Mouse (Mus musculus) heart, embryonic 15.5 days (tissue): Measurements from ENCODE around the gene Slc29a1. TPM values are rescaled to one million over a fixed set of nuclear protein-coding genes. Genes with fewer than 3 reads are reported as not detected.

Experiments used
- ATAC-seq: fragments of 200-750 bp; cut with Nextera tagmentation; replicated peaks from 2 replicates; pipeline ENCODE4 v1.8.0; 2017; ENCODE audit warnings: low read depth, moderate TSS enrichment; ENCODE audit not compliant: insufficient number of reproducible peaks, insufficient read depth, low FRiP score
- H3K27ac ChIP-seq: fragments of 300-500 bp; sonication (generic); 2 replicates; pipeline ENCODE4 v1.5.1; 2015; ENCODE audit warnings: mild to moderate bottlenecking, inconsistent platforms
- H3K27me3 ChIP-seq: fragments of 300-500 bp; sonication (generic); 2 replicates; pipeline ENCODE4 v1.6.1; 2015; ENCODE audit warnings: inconsistent platforms
- H3K36me3 ChIP-seq: fragments of 300-500 bp; sonication (generic); 2 replicates; pipeline ENCODE4 v1.6.1; 2015; ENCODE audit warnings: mild to moderate bottlenecking, inconsistent platforms
- H3K4me1 ChIP-seq: fragments of 300-500 bp; sonication (generic); replicated peaks from 2 replicates; pipeline ENCODE4 v1.6.1; 2015; ENCODE audit warnings: inconsistent platforms
- H3K4me2 ChIP-seq: fragments of 300-500 bp; sonication (generic); 2 replicates; pipeline ENCODE4 v1.6.1; 2015; ENCODE audit warnings: inconsistent platforms, mild to moderate bottlenecking, moderate library complexity
- H3K4me3 ChIP-seq: fragments of 300-500 bp; sonication (generic); 2 replicates; pipeline ENCODE4 v1.5.1; 2015; ENCODE audit warnings: mild to moderate bottlenecking, inconsistent platforms
- H3K9ac ChIP-seq: fragments of 300-500 bp; sonication (generic); 2 replicates; pipeline ENCODE4 v1.6.1; 2015; ENCODE audit warnings: mild to moderate bottlenecking, inconsistent platforms
- H3K9me3 ChIP-seq: fragments of 300-500 bp; sonication (generic); replicated peaks from 2 replicates; pipeline ENCODE4 v1.6.1; 2016; ENCODE audit warnings: inconsistent platforms
- WGBS: fragments of 180-500 bp; shearing (Covaris S2); methylation state at CpG from one replicate; pipeline ENCODE4 v1.1.7; 2015; ENCODE audit warnings: mixed read lengths; 5-methylcytosine and 5-hydroxymethylcytosine counted together
- polyA plus RNA-seq: library from polyadenylated mRNA; unstranded; fragments of >200 nt; fragmentation: Nextera tagmentation; extraction: Ambion mirVana; gene quantifications from 2 replicates; pipeline ENCODE4 v1.2.1, GENCODE M21; 2015

Gene Slc29a1
- polyA plus RNA-seq, 1 experiment from 2014 or later = 90.9 TPM

- Histone ChIP-seq H3K9me3 (no peaks in the 10 kb centered on the region), H3K4me1 (peaks cover 48% of the 10 kb centered on the region), H3K36me3 (no peaks in the 10 kb centered on the region), H3K9ac (no peak overlapping the region), H3K4me3 (no peak overlapping the region), H3K27me3 (no peaks in the 10 kb centered on the region), H3K27ac (no peak overlapping the region), H3K4me2 (no peak overlapping the region)
- no peak for ATAC-seq
- 85% methylated on average over 4 of the region's 4 CpGs for WGBS
Observed at GRCm38 (mm10) chr17:45579554-45579953, 19.9 kb downstream of the Slc29a1 start.

DNA sequence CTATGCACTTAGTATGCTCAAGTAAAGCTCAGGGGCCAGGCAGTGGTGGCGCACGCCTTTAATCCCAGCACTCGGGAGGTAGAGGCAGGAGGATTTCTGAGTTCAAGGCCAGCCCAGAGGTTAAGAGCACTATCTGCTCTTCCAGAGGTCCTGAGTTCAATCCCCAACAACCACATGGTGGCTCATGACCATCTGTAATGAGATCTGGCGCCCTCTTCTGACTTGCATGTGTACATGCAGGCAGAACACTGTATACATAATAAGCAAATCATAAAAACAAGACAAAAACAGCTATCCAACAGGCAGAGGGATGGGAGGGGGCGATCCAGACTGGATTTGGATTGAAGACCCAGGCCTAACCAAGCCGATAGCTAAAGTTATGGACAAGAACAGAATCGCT, 20.6 kb downstream of the Slc29a1 start:
- 77% methylated on average over 7 of the region's 7 CpGs for WGBS
- no peak overlapping the region for H3K4me3 ChIP-seq
- no peaks in the 10 kb centered on the region for H3K36me3 ChIP-seq
- no peak overlapping the region for H3K9ac ChIP-seq
- peaks cover 44% of the 10 kb centered on the region for H3K4me1 ChIP-seq
- H3K4me2 ChIP-seq = no peak overlapping the region
- ATAC-seq = no peak
- H3K27me3 ChIP-seq = no peaks in the 10 kb centered on the region
- peak overlapping the region; percentile 70 for H3K27ac ChIP-seq
- no peaks in the 10 kb centered on the region for H3K9me3 ChIP-seq

DNA sequence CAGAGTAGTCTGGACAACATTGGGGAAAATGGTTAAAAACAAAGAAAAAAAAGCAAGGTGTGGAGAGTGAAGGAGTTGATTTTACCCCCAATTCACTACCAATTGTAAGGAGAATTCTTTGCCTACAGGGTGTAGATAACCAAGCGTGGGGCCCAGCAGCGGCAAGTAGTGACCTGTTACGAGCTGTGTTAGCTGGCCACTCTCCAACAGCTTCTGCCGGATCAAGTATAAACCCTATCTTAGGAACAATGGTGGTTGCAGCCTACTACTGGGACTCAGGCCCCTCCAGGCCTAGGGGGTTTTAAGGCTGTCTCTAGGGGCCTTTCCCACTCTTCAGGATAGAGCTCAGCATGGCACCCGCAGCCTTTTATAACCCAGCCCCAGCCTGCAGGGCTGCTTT, 21.2 kb downstream of the Slc29a1 start:
- no peak overlapping the region for H3K4me2 ChIP-seq

DNA sequence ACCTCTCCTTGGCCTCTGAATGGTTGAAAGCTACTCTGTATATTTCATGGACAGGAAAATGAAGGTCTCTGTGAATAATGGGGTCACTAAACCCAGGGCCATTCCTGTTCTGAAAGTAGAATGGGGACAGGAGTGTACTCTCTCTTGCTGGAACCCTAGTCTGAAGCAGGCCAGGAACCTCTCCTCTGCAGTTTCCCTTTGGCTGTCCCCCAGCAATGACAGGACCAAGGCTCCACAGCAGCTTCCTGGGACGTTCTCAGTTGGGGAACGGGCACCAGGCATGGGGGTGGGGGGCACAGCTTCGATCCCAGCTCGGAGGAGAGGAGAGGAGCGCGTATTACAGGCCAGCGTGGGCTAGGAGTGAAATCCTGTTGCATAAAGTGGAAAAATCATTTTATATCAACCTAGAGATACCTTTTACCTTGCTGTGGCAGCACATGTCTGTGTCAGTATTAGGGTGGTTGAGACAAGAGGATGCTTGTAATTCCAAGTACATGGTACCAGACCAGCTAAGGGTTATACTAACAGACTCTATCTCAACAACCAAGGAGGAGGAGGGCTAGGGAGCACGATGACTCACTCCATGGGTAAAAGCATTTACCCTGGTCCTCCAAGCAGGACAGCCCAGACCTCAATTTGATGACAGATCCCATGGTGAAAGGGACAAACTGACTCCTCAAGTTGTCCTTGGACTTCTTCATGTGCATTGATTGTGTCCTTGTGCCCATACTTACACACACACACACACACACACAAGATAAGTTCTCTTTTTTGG, 24.1 kb downstream of the Slc29a1 start:
- Histone ChIP-seq H3K27ac (peak overlapping the region; percentile 99), H3K36me3 (peaks cover 14% of the 10 kb centered on the region), H3K9ac (no peak overlapping the region), H3K27me3 (no peaks in the 10 kb centered on the region), H3K9me3 (no peaks in the 10 kb centered on the region), H3K4me2 (peak overlapping the region; percentile 72; the same call in 1 of the 2 replicates), H3K4me1 (peaks cover 40% of the 10 kb centered on the region), H3K4me3 (no peak overlapping the region)
- WGBS = 89% methylated on average over 8 of the region's 8 CpGs
- no peak for ATAC-seq

More for the DNA sequence above, 21.2 kb downstream of the Slc29a1 start:
- Histone ChIP-seq H3K36me3 (no peaks in the 10 kb centered on the region), H3K9me3 (no peaks in the 10 kb centered on the region), H3K27ac (peak overlapping the region; percentile 70), H3K9ac (no peak overlapping the region), H3K4me3 (no peak overlapping the region), H3K4me1 (peaks cover 41% of the 10 kb centered on the region), H3K27me3 (no peaks in the 10 kb centered on the region)
- ATAC-seq = no peak
- 19% methylated on average over 5 of the region's 5 CpGs for WGBS

GRCm38 (mm10) chr17:45574129-45574761, 25.2 kb downstream of the Slc29a1 start:
- no peaks in the 10 kb centered on the region for H3K27me3 ChIP-seq
- H3K27ac ChIP-seq = peak overlapping the region; percentile 99
- H3K9ac ChIP-seq = peak overlapping the region; percentile 69
- H3K9me3 ChIP-seq = no peaks in the 10 kb centered on the region
- 3% methylated on average over 17 of the region's 17 CpGs for WGBS
- H3K4me1 ChIP-seq = peaks cover 47% of the 10 kb centered on the region
- ATAC-seq = peak; percentile 49
- peak overlapping the region; percentile 72 for H3K4me2 ChIP-seq
- peaks cover 25% of the 10 kb centered on the region for H3K36me3 ChIP-seq
- H3K4me3 ChIP-seq = peak overlapping the region; percentile 98

DNA sequence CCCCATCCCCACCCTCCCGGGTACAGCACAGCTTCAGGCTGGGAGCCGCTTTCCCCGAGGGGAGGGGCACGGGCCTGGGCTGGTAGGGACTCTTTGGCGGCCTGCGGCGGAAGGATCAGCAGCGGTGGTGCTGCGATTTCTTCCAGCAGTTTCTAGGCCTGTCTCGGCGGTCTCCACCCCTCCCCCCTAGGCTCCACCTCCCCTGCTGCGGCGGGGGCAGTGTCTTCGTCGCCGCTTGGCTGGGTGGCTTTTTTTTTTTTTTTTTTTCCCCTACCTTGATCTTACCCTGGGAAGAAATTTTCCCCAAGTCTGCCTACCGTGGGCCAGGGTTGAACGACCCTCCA, 25.7 kb downstream of the Slc29a1 start:
- Histone ChIP-seq H3K4me3 (peak overlapping the region; percentile 98), H3K36me3 (peaks cover 30% of the 10 kb centered on the region), H3K9ac (peak overlapping the region; percentile 69), H3K27me3 (no peaks in the 10 kb centered on the region), H3K9me3 (no peaks in the 10 kb centered on the region), H3K4me1 (peaks cover 50% of the 10 kb centered on the region), H3K4me2 (peak overlapping the region; percentile 72), H3K27ac (peak overlapping the region; percentile 99)
- WGBS = 0% methylated on average over 17 of the region's 18 CpGs
- peak; percentile 76 for ATAC-seq

- no peaks in the 10 kb centered on the region for H3K9me3 ChIP-seq
- WGBS = 0% methylated on average over 41 of the region's 41 CpGs
Observed at GRCm38 (mm10) chr17:45573087-45573779, 26.2 kb downstream of the Slc29a1 start, which contains the start of gene Hsp90ab1. TSS of gene Hsp90ab1 (minus strand) at chr17:45573271.

DNA sequence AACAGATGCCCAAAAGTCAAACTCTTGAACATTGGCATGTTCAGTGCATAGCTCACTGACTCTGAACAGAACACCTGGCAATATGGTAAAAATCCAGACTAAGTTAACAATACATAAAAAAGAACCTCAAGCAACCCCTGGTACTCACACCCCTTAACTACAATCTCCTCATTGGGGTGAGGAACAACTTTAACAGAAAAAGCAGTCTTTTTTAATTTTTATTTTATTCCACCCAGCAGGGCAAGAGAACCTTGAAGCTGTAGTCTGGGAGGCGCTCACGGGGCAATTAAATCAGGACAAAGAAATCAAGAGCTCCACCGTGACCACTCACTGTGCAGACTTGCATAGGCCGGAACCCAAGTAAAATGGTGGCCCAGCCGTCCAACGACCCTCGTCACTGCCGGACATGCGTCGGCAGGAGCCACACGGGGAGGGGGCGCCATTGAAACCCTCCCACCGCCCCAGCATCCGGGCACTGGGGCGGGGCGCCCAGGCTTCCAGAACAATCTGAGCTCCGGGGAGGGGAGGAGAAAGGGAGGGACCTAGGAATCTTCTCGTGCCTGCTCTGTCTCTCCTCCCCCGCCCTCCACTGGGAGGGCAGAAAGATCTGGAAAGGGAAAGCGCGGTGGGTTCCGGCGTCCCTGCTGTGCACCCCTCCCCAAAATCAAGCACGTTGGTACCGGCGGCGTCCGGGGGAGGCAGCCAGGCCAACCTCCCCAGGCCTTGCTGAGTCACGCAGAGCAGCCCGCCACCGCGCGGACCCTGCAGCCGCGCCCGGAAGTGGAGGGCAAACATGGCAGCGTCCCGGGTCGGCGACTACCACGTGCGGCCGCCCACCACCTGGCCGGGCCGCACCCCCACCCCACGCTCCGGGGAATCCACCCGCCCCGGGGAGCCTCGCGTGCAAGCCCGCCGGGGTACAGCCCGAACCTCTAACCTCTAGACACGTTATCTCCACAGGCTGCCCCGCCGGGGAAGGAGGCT, 27.0 kb downstream of the Slc29a1 start:
- peaks cover 43% of the 10 kb centered on the region for H3K36me3 ChIP-seq
- no peaks in the 10 kb centered on the region for H3K27me3 ChIP-seq
- no peaks in the 10 kb centered on the region for H3K9me3 ChIP-seq
- peak overlapping the region; percentile 72 for H3K4me2 ChIP-seq
- WGBS = under 1% methylated on average over 53 of the region's 57 CpGs
- H3K4me3 ChIP-seq = peak overlapping the region; percentile 98
- H3K9ac ChIP-seq = peak overlapping the region; percentile 100
- H3K4me1 ChIP-seq = peaks cover 52% of the 10 kb centered on the region
- H3K27ac ChIP-seq = peak overlapping the region; percentile 99
- peak; percentile 50 for ATAC-seq

More at GRCm38 (mm10) chr17:45573087-45573779, 26.2 kb downstream of the Slc29a1 start, which contains the start of gene Hsp90ab1:
- Histone ChIP-seq H3K4me1 (peaks cover 49% of the 10 kb centered on the region), H3K36me3 (peaks cover 35% of the 10 kb centered on the region), H3K27ac (peak within 1 kb of the TSS; percentile 99), H3K4me2 (peak within 1 kb of the TSS; percentile 72), H3K27me3 (no peaks in the 10 kb centered on the region), H3K9ac (peak within 1 kb of the TSS; percentile 100), H3K4me3 (peak within 1 kb of the TSS; percentile 98)
- peak; percentile 82 for ATAC-seq

- no peak overlapping the region for H3K4me3 ChIP-seq
- no peak overlapping the region for H3K9ac ChIP-seq
- H3K27me3 ChIP-seq = no peaks in the 10 kb centered on the region
- H3K36me3 ChIP-seq = peaks cover 64% of the 10 kb centered on the region
- WGBS = 78% methylated on average over 4 of the region's 4 CpGs
- no peaks in the 10 kb centered on the region for H3K9me3 ChIP-seq
- no peak overlapping the region for H3K4me2 ChIP-seq
- H3K27ac ChIP-seq = no peak overlapping the region; the same call in 1 of the 2 replicates
- H3K4me1 ChIP-seq = peaks cover 58% of the 10 kb centered on the region
- ATAC-seq = no peak
Observed at GRCm38 (mm10) chr17:45569999-45570398, 29.4 kb downstream of the Slc29a1 start.

GRCm38 (mm10) chr17:45568990-45569389, 30.4 kb downstream of the Slc29a1 start:
- Histone ChIP-seq H3K4me3 (no peak overlapping the region), H3K27me3 (no peaks in the 10 kb centered on the region), H3K27ac (no peak overlapping the region), H3K9me3 (no peaks in the 10 kb centered on the region), H3K4me1 (peaks cover 59% of the 10 kb centered on the region), H3K36me3 (peaks cover 64% of the 10 kb centered on the region), H3K9ac (no peak overlapping the region), H3K4me2 (no peak overlapping the region)
- ATAC-seq = no peak
- 86% methylated on average over 12 of the region's 12 CpGs for WGBS
